ENCODE assay signal across 10 mouse cellular contexts in genomic region chr13:16762727-16763512, GRCm38 (mm10).
DNase-seq lines count a peak whose midpoint lies in the region; ATAC-seq and TF ChIP-seq lines count a peak whose summit lies in the region.
"Had no signal": no experiment of that assay in that cellular context is flagged by ENCODE, and none has a peak within 500 bp of the region (broad histone marks: within the 10 kb centered on the region; RNA-seq: fewer than 3 reads in every experiment).

No protein-coding gene starts in this region.

- no peaks in the 10 kb centered on the region for H3K27me3 ChIP-seq in embryonic facial prominence, embryonic 11.5 days (ENCODE audit: control insufficient read depth, insufficient read depth, low read length)
- no peaks in the 10 kb centered on the region for H3K27me3 ChIP-seq in embryonic facial prominence, embryonic 10.5 days (replicated peaks; ENCODE audit: low read depth, poor library complexity, severe bottlenecking)
- H3K27me3 ChIP-seq in hindbrain, embryonic 13.5 days = no peaks in the 10 kb centered on the region
- no peaks in the 10 kb centered on the region for H3K27me3 ChIP-seq in myocyte (ENCODE audit: control insufficient read depth, insufficient read depth, insufficient read length)
- H3K27me3 ChIP-seq: limb, embryonic 15.5 days had no signal

- DNase-seq in embryonic facial prominence, embryonic 11.5 days (ENCODE audit: low spot score) = no peak
- DNase-seq in embryonic facial prominence, embryonic 10.5 days (ENCODE audit: low spot score) = no peak
- DNase-seq in brain, embryonic 18.5 days (ENCODE audit: low read depth, low spot score) = peak; percentile 61
- no peak for DNase-seq in left cerebral cortex, adult 18-20 months (ENCODE audit: low spot score in 2 of 2)
- DNase-seq in adrenal gland, postnatal 4 days (ENCODE audit: low spot score in 2 of 2) = no peak
- DNase-seq in urinary bladder, postnatal 10 days (ENCODE audit: low spot score) = no peak
- DNase-seq: right cerebral cortex, postnatal 25 days had no signal

- H3K36me3 ChIP-seq in embryonic facial prominence, embryonic 11.5 days (replicated peaks; ENCODE audit: control insufficient read depth, insufficient read depth, low read depth, low read length) = no peaks in the 10 kb centered on the region
- H3K36me3 ChIP-seq in embryonic facial prominence, embryonic 10.5 days (replicated peaks) = no peaks in the 10 kb centered on the region
- no peaks in the 10 kb centered on the region for H3K36me3 ChIP-seq in hindbrain, embryonic 13.5 days
- no peaks in the 10 kb centered on the region for H3K36me3 ChIP-seq in myocyte (ENCODE audit: control insufficient read depth, insufficient read depth)
- H3K36me3 ChIP-seq: limb, embryonic 15.5 days had no signal

- no peaks in the 10 kb centered on the region for H3K4me1 ChIP-seq in embryonic facial prominence, embryonic 11.5 days (ENCODE audit: control insufficient read depth, insufficient read depth, low read length)
- H3K4me1 ChIP-seq in embryonic facial prominence, embryonic 10.5 days = peaks cover 8% of the 10 kb centered on the region
- H3K4me1 ChIP-seq in hindbrain, embryonic 13.5 days (replicated peaks) = peaks cover 15% of the 10 kb centered on the region
- H3K4me1 ChIP-seq: limb, embryonic 15.5 days had no signal

- no peak overlapping the region for H3K4me2 ChIP-seq in embryonic facial prominence, embryonic 11.5 days (ENCODE audit: low read depth, low read length)
- H3K4me2 ChIP-seq in hindbrain, embryonic 13.5 days = no peak overlapping the region
- H3K4me2 ChIP-seq in myocyte (ENCODE audit: low read depth) = no peak overlapping the region
- H3K4me2 ChIP-seq: limb, embryonic 15.5 days had no signal

- no peaks in the 10 kb centered on the region for H3K79me2 ChIP-seq in myocyte (ENCODE audit: control insufficient read depth, insufficient read depth)

- H3K4me3 ChIP-seq in embryonic facial prominence, embryonic 11.5 days (ENCODE audit: low read depth, low read length) = no peak overlapping the region
- no peak overlapping the region for H3K4me3 ChIP-seq in embryonic facial prominence, embryonic 10.5 days
- no peak overlapping the region for H3K4me3 ChIP-seq in hindbrain, embryonic 13.5 days
- no peak overlapping the region for H3K4me3 ChIP-seq in myocyte
- H3K4me3 ChIP-seq: limb, embryonic 15.5 days had no signal

- H3K9ac ChIP-seq in embryonic facial prominence, embryonic 11.5 days (replicated peaks; ENCODE audit: low read length) = no peak overlapping the region
- no peak overlapping the region for H3K9ac ChIP-seq in hindbrain, embryonic 13.5 days
- H3K9ac ChIP-seq: limb, embryonic 15.5 days had no signal

- H3K9me3 ChIP-seq in embryonic facial prominence, embryonic 11.5 days (replicated peaks; ENCODE audit: control insufficient read depth, low read length) = no peaks in the 10 kb centered on the region
- H3K9me3 ChIP-seq in embryonic facial prominence, embryonic 10.5 days = no peaks in the 10 kb centered on the region
- no peaks in the 10 kb centered on the region for H3K9me3 ChIP-seq in hindbrain, embryonic 13.5 days
- H3K9me3 ChIP-seq: limb, embryonic 15.5 days had no signal

- 62% methylated on average over 8 of the region's 8 CpGs for WGBS in embryonic facial prominence, embryonic 11.5 days
- WGBS in embryonic facial prominence, embryonic 10.5 days = 58% methylated on average over 8 of the region's 8 CpGs
- WGBS in hindbrain, embryonic 13.5 days = 38% methylated on average over 8 of the region's 8 CpGs

- no peak overlapping the region for H3ac ChIP-seq in myocyte (ENCODE audit: control insufficient read depth, insufficient read length)

- no peak for TF ChIP-seq POLR2A in myocyte (IDR thresholded peaks at IDR 0.05; ENCODE audit: insufficient read length, low read depth)

- H3K27ac ChIP-seq in embryonic facial prominence, embryonic 11.5 days (replicated peaks; ENCODE audit: low read depth, low read length) = no peak overlapping the region
- H3K27ac ChIP-seq in embryonic facial prominence, embryonic 10.5 days (replicated peaks) = no peak overlapping the region
- H3K27ac ChIP-seq in hindbrain, embryonic 13.5 days = peak overlapping the region; percentile 64
- H3K27ac ChIP-seq: limb, embryonic 15.5 days had no signal

- ATAC-seq in embryonic facial prominence, embryonic 11.5 days (replicated peaks; ENCODE audit: insufficient number of reproducible peaks, low FRiP score, low TSS enrichment, low read depth) = 0 out of 2 replicates have a peak, but pooled peaks have one; percentile 21
- peak; percentile 84 for ATAC-seq in hindbrain, embryonic 13.5 days (ENCODE audit: low FRiP score)

TF ChIP-seq in myocyte, 11 proteins besides CTCF, POLR2A, EP300 and RAD21:
- TF ChIP-seq SRF (IDR thresholded peaks at IDR 0.05; ENCODE audit: control insufficient read depth, insufficient read length, low read depth) (no peak), MAX (IDR thresholded peaks at IDR 0.05; ENCODE audit: low read depth) (no peak), MYOD1 (IDR thresholded peaks at IDR 0.05; ENCODE audit: control insufficient read depth in 1 of 3, insufficient read length in 2 of 3, low read depth in 2 of 3) (no peak), CEBPB (IDR thresholded peaks at IDR 0.05; ENCODE audit: insufficient read depth, poor library complexity, severe bottlenecking) (peak; percentile 51; the same call in 1 of the 2 replicates)
